Mouse (Mus musculus): ENCODE data around the gene Arpc1a. TPM values are rescaled to one million over a fixed set of nuclear protein-coding genes. Genes with fewer than 3 reads are reported as not detected.
"Not testable (repeated sequence)": the region's sequence is repeated elsewhere in the genome, so short reads cannot be mapped to it uniquely, and the experiment has no call there.

Gene Arpc1a
- polyA plus RNA-seq, 3 experiments from 2014 or later = 86.2 to 96.6 (median 91.8) TPM

- ATAC-seq = no peak
These were observed 22.2 kb downstream of the Arpc1a start for GRCm38 (mm10) chr5:145105694-145106275.

GRCm38 (mm10) chr5:145110401-145110800, 26.8 kb downstream of the Arpc1a start:
- no peak for ATAC-seq

- no peak for ATAC-seq
These were observed 28.9 kb downstream of the Arpc1a start for GRCm38 (mm10) chr5:145112566-145112965.

GRCm38 (mm10) chr5:145113416-145113815, 29.8 kb downstream of the Arpc1a start:
- ATAC-seq = no peak

- ATAC-seq = peak; percentile 18
These were observed 30.5 kb downstream of the Arpc1a start, which contains the start of gene Arpc1b for GRCm38 (mm10) chr5:145114071-145114605. TSS of gene Arpc1b (plus strand) at chr5:145114215.

GRCm38 (mm10) chr5:145114606-145115473, 31.2 kb downstream of the Arpc1a start:
- peak; percentile 31 for ATAC-seq

- ATAC-seq = no peak
These were observed 32.1 kb downstream of the Arpc1a start for GRCm38 (mm10) chr5:145115736-145116135.

GRCm38 (mm10) chr5:145116316-145116715, 32.7 kb downstream of the Arpc1a start:
- peak; percentile 85 for ATAC-seq

- ATAC-seq = no peak
These were observed 33.3 kb downstream of the Arpc1a start for GRCm38 (mm10) chr5:145116916-145117315.

GRCm38 (mm10) chr5:145118005-145118404, 34.4 kb downstream of the Arpc1a start:
- ATAC-seq = no peak

GRCm38 (mm10) chr5:145118461-145118860, 34.8 kb downstream of the Arpc1a start:
- ATAC-seq = no peak

GRCm38 (mm10) chr5:145119385-145119784, 35.8 kb downstream of the Arpc1a start:
- ATAC-seq = no peak

GRCm38 (mm10) chr5:145120921-145121320, 37.3 kb downstream of the Arpc1a start:
- ATAC-seq = no peak

GRCm38 (mm10) chr5:145123396-145123795, 39.8 kb downstream of the Arpc1a start:
- no peak for ATAC-seq

GRCm38 (mm10) chr5:145126580-145126979, 43.0 kb downstream of the Arpc1a start:
- ATAC-seq = no peak

GRCm38 (mm10) chr5:145129124-145129523, 45.5 kb downstream of the Arpc1a start:
- ATAC-seq = no peak

GRCm38 (mm10) chr5:145129773-145130172, 46.1 kb downstream of the Arpc1a start:
- ATAC-seq = not testable (repeated sequence)

- ATAC-seq = no peak
These were observed 46.6 kb downstream of the Arpc1a start for GRCm38 (mm10) chr5:145130191-145130590.

- no peak for ATAC-seq
These were observed 47.4 kb downstream of the Arpc1a start for GRCm38 (mm10) chr5:145130995-145131394.

GRCm38 (mm10) chr5:145133275-145133674, 49.6 kb downstream of the Arpc1a start:
- not testable (repeated sequence) for ATAC-seq

- no peak for ATAC-seq
These were observed 55.2 kb downstream of the Arpc1a start for GRCm38 (mm10) chr5:145138836-145139235.

- peak; percentile 88 for ATAC-seq
These were observed 56.2 kb downstream of the Arpc1a start, which contains the start of the genes Pdap1 and Bud31 for GRCm38 (mm10) chr5:145139571-145140519. TSS of gene Pdap1 (minus strand) at chr5:145140238. TSS of gene Bud31 (plus strand) at chr5:145140362.

Measured in inflammation-experienced regulatory T-cells, adult 6 months (primary cell).